Mouse (Mus musculus): ENCODE measurements around the gene Fcgbp. TPM values are rescaled to one million over a fixed set of nuclear protein-coding genes. Genes with fewer than 3 reads are reported as not detected.

Gene Fcgbp
- total and polyA plus RNA-seq, 3 experiments = 0.26 to 1.0 TPM; not detected in 1

DNA sequence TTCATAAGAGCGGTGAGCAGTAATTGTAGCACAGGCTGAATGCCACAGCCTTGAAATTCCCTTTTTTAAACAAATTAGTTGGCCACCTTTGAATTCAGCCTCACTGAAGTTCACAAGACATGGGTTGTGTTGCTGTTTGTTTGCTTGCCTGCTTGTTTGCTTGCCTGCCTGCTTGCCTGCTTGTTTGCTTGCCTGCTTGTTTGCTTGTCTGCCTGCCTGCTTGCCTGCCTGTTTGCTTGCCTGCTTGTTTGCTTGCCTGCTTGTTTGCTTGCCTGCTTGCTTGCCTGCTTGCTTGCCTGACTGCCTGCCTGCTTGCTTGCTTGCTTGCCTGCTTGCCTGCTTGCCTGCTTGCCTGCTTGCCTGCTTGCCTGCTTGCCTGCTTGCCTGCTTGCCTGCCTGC is 11.1 kb upstream of the Fcgbp start:
- no peak overlapping the region for H3K9ac ChIP-seq (ENCODE audit: low read depth, low read length)
- no peaks in the 10 kb centered on the region for H3K79me2 ChIP-seq (replicated peaks; ENCODE audit: control insufficient read depth, insufficient read depth, low read length)
- H3K36me3 ChIP-seq (ENCODE audit: control insufficient read depth, insufficient read depth, low read length) = no peaks in the 10 kb centered on the region
- no peak for TF ChIP-seq EP300 (IDR thresholded peaks at IDR 0.05; ENCODE audit: insufficient read depth, low read depth, low read length)
- WGBS = 94% methylated on average over 1 of the region's 1 CpGs
- peaks cover 4% of the 10 kb centered on the region for H3K27me3 ChIP-seq (ENCODE audit: control insufficient read depth, insufficient read depth, low read length)
- H3K4me3 ChIP-seq = no peak overlapping the region
- H3K4me1 ChIP-seq (ENCODE audit: control insufficient read depth, insufficient read depth, low read length) = no peaks in the 10 kb centered on the region
- no peak overlapping the region for H3K27ac ChIP-seq
- intact Hi-C loops (cut with DNase I) = no loop called here
- no peak for DNase-seq

- TF ChIP-seq POLR2A (IDR thresholded peaks at IDR 0.05; ENCODE audit: insufficient read depth, low read depth, low read length) (no peak), EP300 (IDR thresholded peaks at IDR 0.05; ENCODE audit: insufficient read depth, low read depth, low read length) (no peak)
- Histone ChIP-seq H3K4me1 (ENCODE audit: control insufficient read depth, insufficient read depth, low read length) (no peaks in the 10 kb centered on the region), H3K27me3 (ENCODE audit: control insufficient read depth, insufficient read depth, low read length) (no peaks in the 10 kb centered on the region), H3K36me3 (ENCODE audit: control insufficient read depth, insufficient read depth, low read length) (no peaks in the 10 kb centered on the region), H3K4me3 (no peak overlapping the region), H3K27ac (no peak overlapping the region), H3K79me2 (replicated peaks; ENCODE audit: control insufficient read depth, insufficient read depth, low read length) (no peaks in the 10 kb centered on the region), H3K9ac (ENCODE audit: low read depth, low read length) (no peak overlapping the region)
- 65% methylated on average over 3 of the region's 3 CpGs for WGBS
- DNase-seq = no peak
- intact Hi-C loops (cut with DNase I) = no loop called here
Measured at GRCm38 (mm10) chr7:28068661-28069060, 2.4 kb upstream of the Fcgbp start.

- WGBS = 39% methylated on average over 3 of the region's 3 CpGs
- no peak for DNase-seq
- Histone ChIP-seq H3K79me2 (replicated peaks; ENCODE audit: control insufficient read depth, insufficient read depth, low read length) (no peaks in the 10 kb centered on the region), H3K27ac (no peak overlapping the region), H3K4me1 (ENCODE audit: control insufficient read depth, insufficient read depth, low read length) (no peaks in the 10 kb centered on the region), H3K9ac (ENCODE audit: low read depth, low read length) (no peak overlapping the region), H3K27me3 (ENCODE audit: control insufficient read depth, insufficient read depth, low read length) (no peaks in the 10 kb centered on the region), H3K4me3 (no peak overlapping the region), H3K36me3 (ENCODE audit: control insufficient read depth, insufficient read depth, low read length) (no peaks in the 10 kb centered on the region)
- TF ChIP-seq EP300 (IDR thresholded peaks at IDR 0.05; ENCODE audit: insufficient read depth, low read depth, low read length) (no peak), POLR2A (IDR thresholded peaks at IDR 0.05; ENCODE audit: insufficient read depth, low read depth, low read length) (no peak), CTCF (IDR thresholded peaks at IDR 0.05) (no peak)
- intact Hi-C loops (cut with DNase I) = no loop called here
Measured at GRCm38 (mm10) chr7:28069546-28070172, 1.4 kb upstream of the Fcgbp start.

GRCm38 (mm10) chr7:28084215-28084614 is 13.2 kb downstream of the Fcgbp start:
- no peaks in the 10 kb centered on the region for H3K4me1 ChIP-seq (ENCODE audit: control insufficient read depth, insufficient read depth, low read length)
- no peaks in the 10 kb centered on the region for H3K36me3 ChIP-seq (ENCODE audit: control insufficient read depth, insufficient read depth, low read length)
- no peak overlapping the region for H3K4me3 ChIP-seq
- no peak overlapping the region for H3K27ac ChIP-seq
- 59% methylated on average over 7 of the region's 7 CpGs for WGBS
- H3K27me3 ChIP-seq (ENCODE audit: control insufficient read depth, insufficient read depth, low read length) = no peaks in the 10 kb centered on the region
- no peaks in the 10 kb centered on the region for H3K79me2 ChIP-seq (replicated peaks; ENCODE audit: control insufficient read depth, insufficient read depth, low read length)
- intact Hi-C loops (cut with DNase I) = no loop called here
- TF ChIP-seq CTCF (IDR thresholded peaks at IDR 0.05) (no peak), EP300 (IDR thresholded peaks at IDR 0.05; ENCODE audit: insufficient read depth, low read depth, low read length) (no peak), POLR2A (IDR thresholded peaks at IDR 0.05; ENCODE audit: insufficient read depth, low read depth, low read length) (no peak)
- no peak for DNase-seq
- no peak overlapping the region for H3K9ac ChIP-seq (ENCODE audit: low read depth, low read length)

- H3K79me2 ChIP-seq (replicated peaks; ENCODE audit: control insufficient read depth, insufficient read depth, low read length) = no peaks in the 10 kb centered on the region
- TF ChIP-seq POLR2A (IDR thresholded peaks at IDR 0.05; ENCODE audit: insufficient read depth, low read depth, low read length) (no peak), CTCF (IDR thresholded peaks at IDR 0.05) (no peak), EP300 (IDR thresholded peaks at IDR 0.05; ENCODE audit: insufficient read depth, low read depth, low read length) (no peak)
- no peak overlapping the region for H3K4me3 ChIP-seq
- intact Hi-C loops (cut with DNase I) = no loop called here
- no peaks in the 10 kb centered on the region for H3K36me3 ChIP-seq (ENCODE audit: control insufficient read depth, insufficient read depth, low read length)
- 73% methylated on average over 16 of the region's 16 CpGs for WGBS
- no peak overlapping the region for H3K27ac ChIP-seq
- no peak overlapping the region for H3K9ac ChIP-seq (ENCODE audit: low read depth, low read length)
- H3K27me3 ChIP-seq (ENCODE audit: control insufficient read depth, insufficient read depth, low read length) = no peaks in the 10 kb centered on the region
- DNase-seq = no peak
- H3K4me1 ChIP-seq (ENCODE audit: control insufficient read depth, insufficient read depth, low read length) = no peaks in the 10 kb centered on the region
Measured at GRCm38 (mm10) chr7:28086236-28086635, 15.2 kb downstream of the Fcgbp start.

- DNase-seq = no peak
- Histone ChIP-seq H3K36me3 (ENCODE audit: control insufficient read depth, insufficient read depth, low read length) (no peaks in the 10 kb centered on the region), H3K4me3 (no peak overlapping the region), H3K27ac (no peak overlapping the region), H3K79me2 (replicated peaks; ENCODE audit: control insufficient read depth, insufficient read depth, low read length) (no peaks in the 10 kb centered on the region), H3K27me3 (ENCODE audit: control insufficient read depth, insufficient read depth, low read length) (no peaks in the 10 kb centered on the region), H3K9ac (ENCODE audit: low read depth, low read length) (no peak overlapping the region), H3K4me1 (ENCODE audit: control insufficient read depth, insufficient read depth, low read length) (no peaks in the 10 kb centered on the region)
- 41% methylated on average over 11 of the region's 11 CpGs for WGBS
- intact Hi-C loops (cut with DNase I) = no loop called here
- no peak for TF ChIP-seq EP300 (IDR thresholded peaks at IDR 0.05; ENCODE audit: insufficient read depth, low read depth, low read length)
- TF ChIP-seq POLR2A (IDR thresholded peaks at IDR 0.05; ENCODE audit: insufficient read depth, low read depth, low read length) = no peak
- TF ChIP-seq CTCF (IDR thresholded peaks at IDR 0.05) = no peak
Measured at GRCm38 (mm10) chr7:28093541-28093940, 22.5 kb downstream of the Fcgbp start.

All from heart, adult 2 months (tissue).